Mouse (Mus musculus) brain, embryonic 14.5 days (tissue): Measurements from ENCODE around the gene Cd28. TPM values are rescaled to one million over a fixed set of nuclear protein-coding genes. Genes with fewer than 3 reads are reported as not detected.

Source experiments
- DNase-seq: peaks from one replicate; pipeline ENCODE4 v3.0.0-alpha.2; 2011; ENCODE audit warnings: low read depth
- CTCF ChIP-seq: fragments of 200-500 bp; IDR thresholded peaks from 2 replicates; pipeline ENCODE4 v1.5.1; 2012; ENCODE audit warnings: inconsistent platforms, mild to moderate bottlenecking, moderate library complexity, borderline replicate concordance; ENCODE audit not compliant: insufficient read depth, insufficient read length; ENCODE audit errors: extremely low read depth
- POLR2A ChIP-seq: fragments of 200-500 bp; IDR thresholded peaks from 2 replicates; pipeline ENCODE4 v1.6.1; 2012; ENCODE audit warnings: mild to moderate bottlenecking, inconsistent platforms, borderline replicate concordance; ENCODE audit not compliant: poor library complexity, insufficient read depth, insufficient read length, severe bottlenecking; ENCODE audit errors: extremely low read depth
- polyA plus RNA-seq: library from polyadenylated mRNA; depleted of rRNA; stranded (reverse); fragments of >200 nt; gene quantifications from 2 replicates; pipeline ENCODE4 v1.2.3, GENCODE M21; 2012

The Cd28 gene
- polyA plus RNA-seq, 1 experiment = 0.14 TPM

DNA sequence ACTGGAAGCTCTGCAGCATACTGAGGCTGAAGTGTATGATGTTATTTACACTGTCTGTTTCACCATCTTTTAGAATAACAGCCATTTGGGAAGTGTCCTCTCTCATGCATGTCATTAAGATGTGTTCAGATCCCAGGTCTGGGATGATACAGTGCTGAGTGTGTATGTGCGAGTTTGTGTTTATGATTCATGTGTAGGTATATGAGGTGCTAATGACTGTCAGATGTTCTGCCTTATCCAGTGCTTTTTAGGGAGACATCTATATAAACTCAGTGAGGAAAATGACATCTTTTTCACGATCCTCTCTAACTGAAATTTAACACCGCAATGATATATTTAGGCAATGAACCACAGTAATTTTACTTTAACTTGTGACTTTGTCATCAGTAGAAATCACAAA, 7.0 kb downstream of the Cd28 start:
- no peak for DNase-seq
- TF ChIP-seq POLR2A (no peak), CTCF (no peak)

DNA sequence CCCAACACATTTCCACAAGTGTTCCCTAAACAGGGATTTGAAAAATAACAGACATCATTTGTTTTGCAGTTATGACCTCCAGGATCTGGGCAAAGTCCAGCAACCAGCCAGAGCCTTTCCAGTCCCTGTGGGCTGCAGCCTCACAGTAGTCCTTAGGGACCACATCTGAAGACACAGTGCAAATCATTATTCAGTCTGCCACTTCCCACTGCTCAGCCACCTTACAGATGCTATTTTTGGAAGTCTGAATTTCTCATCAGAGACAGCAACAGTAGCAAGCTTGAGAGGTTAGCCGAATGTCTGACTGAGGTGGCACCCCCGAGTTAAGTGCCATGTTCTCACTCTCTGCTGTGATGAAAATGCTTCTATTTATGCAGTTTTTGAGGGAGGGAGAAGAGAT, 15.3 kb downstream of the Cd28 start:
- DNase-seq = no peak
- TF ChIP-seq CTCF (no peak), POLR2A (no peak)

DNA sequence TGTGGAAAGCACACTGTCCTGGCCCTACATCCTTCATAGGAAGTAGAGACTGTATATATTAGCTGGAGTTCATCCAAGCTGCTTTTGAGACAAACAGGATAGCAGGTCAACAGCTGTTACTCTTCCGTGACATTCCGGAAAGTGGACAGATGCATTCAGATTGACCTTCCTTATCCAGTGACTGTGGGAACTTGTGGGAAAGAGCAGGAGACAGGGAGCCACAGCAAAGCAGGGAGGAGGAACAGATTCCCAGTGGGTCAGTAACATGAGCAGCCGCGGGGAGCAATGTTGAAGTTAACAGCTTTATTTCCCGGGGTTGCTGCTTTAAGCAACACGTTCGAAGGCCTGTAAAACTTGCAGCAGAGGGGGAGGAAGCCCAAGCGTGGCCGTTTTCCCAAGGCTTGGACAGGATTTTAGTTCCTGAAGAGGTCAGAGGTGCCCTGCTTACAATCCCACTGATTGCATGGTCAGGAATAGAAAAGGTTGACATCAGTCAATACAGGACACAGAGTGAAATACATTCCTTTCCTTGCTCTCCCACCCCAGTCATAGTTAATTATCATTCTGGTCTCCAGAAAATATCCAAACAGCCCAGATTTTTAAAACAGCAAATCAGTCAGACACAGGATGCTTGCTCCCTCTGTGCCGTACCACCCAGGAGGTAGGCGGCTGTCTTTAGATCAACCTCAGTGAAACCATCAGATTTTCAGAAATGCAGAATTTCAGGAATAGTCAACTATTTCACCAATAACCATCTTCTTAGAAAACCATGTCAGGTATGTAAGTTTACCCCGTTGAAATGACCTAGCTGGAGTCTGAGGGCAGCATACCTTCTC, 18.7 kb downstream of the Cd28 start:
- TF ChIP-seq POLR2A = no peak
- peak; percentile 17 for DNase-seq

DNA sequence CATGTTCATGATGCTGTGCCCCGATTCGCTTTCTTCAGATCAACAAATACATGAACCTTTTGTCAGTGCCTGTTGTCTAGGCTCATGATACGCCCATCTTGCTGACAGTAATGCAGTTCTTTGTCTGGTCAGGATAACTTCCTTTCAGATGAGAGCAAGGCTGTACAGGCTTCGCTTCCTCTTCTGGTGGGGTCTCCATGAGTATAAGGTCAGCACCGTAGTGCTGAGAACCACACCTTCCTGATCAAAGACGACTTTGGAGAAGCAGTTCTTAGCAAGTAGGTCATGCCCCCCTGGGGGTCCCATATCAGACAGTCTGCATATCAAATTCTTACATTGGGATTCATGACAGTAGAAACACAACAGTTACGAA, 19.3 kb downstream of the Cd28 start:
- TF ChIP-seq CTCF (no peak), POLR2A (no peak)
- DNase-seq = no peak

DNA sequence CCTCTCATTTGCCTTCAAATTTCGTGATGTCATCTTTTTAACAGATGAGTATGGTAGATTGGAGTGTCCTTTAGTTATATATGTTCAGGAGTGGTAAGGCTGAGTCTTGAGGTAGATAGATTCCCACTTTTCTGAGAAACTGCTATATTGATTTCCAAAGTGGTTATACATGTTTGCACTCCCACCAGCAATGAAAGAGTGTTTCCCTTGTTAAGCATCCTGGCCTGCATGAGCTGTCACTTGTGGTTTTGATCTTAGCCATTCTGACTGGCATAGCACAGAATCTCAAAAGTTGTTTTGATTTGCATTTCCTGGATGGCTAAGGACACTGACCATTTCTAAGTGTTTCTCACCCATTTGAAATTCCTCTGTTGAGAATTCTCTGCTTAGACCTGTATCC, 27.7 kb downstream of the Cd28 start:
- TF ChIP-seq CTCF (no peak), POLR2A (no peak)
- no peak for DNase-seq

DNA sequence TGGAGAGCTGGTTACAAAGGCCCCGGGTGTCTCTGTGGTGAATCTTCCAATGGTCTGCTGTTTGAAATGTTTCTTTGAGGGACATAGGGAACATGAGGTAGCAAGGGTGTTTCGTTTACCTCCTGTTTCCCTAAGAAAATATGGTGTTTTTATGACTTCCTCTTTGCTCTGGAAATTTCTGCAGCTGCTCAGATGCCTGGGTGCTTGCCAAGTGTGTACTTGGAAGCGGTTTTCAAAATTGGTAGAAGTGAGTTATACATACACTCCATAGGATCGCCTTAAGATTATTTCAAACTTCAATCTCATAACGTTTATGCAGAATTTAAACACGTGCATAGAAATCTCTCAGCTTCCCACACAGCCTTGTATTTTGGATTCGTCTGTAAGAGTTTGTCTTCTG, 29.1 kb downstream of the Cd28 start:
- DNase-seq = peak; percentile 14
- no peak for TF ChIP-seq POLR2A
- TF ChIP-seq CTCF = no peak

DNA sequence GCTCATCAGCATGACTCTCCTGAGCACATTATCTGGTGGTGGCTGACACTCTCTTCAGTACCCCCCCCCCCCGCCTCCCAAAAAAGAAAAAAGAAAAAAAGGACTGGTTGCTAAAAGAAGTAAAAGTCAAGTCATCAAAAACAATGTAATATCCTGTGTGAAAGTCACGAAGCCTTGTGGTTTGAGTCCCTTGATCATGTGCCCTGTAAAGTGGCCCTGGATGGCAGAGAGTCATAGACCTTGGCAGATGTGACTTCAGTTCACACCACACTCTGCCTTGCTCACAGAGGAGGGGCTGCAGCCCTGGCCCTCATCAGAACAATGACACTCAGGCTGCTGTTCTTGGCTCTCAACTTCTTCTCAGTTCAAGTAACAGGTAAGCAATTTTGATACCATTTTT, 29.6 kb downstream of the Cd28 start:
- DNase-seq = no peak
- TF ChIP-seq POLR2A (no peak), CTCF (no peak)

DNA sequence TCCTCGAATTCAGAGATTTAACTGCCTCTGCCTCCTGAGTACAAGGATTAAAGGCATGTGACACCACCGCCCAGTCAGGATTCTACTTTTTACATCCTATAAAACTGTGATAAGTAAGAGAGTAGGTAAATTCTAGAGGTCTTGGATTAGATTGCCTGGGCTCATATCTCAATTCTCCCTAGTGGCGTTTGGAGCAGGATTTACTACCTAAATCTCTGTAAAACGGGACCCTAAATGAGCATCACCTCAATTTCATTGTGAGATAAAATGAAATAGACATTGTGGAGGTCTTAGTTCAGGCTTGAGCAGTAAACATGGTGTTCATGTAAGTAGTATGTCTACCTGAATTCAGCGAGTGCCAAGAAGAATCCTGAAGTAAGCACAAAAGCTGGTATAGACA, 30.3 kb downstream of the Cd28 start:
- TF ChIP-seq CTCF (no peak), POLR2A (no peak)
- no peak for DNase-seq

DNA sequence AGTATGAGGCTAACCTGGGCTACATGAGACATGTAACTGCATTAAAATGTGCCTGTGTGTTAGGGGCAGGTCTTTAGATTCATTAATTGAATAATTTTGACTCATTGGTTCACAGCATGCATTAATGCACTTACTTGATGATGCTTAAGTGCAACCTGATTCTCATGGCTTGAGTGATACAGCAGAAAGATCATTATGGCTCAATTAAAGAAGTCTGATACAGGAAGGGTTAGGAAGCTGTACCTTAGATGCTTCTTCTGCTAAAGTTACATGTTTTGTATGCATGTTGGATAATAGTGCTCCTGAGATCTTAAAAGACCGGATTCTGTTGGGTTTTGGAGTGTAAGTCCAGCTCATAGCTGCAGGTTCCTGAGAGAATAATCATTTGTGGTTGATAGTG, 31.7 kb downstream of the Cd28 start:
- no peak for DNase-seq
- TF ChIP-seq POLR2A (no peak), CTCF (no peak)

DNA sequence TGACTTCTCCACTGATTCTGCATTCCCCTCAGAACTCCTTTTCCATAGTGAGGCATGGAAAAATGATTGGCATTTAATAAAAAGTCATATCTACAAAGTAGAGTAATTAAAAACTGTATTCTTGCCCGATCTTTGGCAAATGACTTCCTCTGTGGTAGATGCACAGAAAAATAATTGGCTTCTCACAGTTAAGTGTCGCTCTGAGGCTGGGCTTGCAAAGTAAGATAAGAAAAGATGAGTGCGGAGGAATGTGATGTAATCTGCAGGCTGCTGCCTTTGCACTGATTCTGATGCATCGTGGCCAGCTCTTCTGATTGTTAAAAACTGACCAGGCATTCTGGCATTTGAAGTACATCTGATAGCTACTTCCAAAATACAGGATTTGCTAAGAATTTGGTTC, 32.3 kb downstream of the Cd28 start:
- no peak for TF ChIP-seq CTCF
- peak; percentile 3 for DNase-seq

DNA sequence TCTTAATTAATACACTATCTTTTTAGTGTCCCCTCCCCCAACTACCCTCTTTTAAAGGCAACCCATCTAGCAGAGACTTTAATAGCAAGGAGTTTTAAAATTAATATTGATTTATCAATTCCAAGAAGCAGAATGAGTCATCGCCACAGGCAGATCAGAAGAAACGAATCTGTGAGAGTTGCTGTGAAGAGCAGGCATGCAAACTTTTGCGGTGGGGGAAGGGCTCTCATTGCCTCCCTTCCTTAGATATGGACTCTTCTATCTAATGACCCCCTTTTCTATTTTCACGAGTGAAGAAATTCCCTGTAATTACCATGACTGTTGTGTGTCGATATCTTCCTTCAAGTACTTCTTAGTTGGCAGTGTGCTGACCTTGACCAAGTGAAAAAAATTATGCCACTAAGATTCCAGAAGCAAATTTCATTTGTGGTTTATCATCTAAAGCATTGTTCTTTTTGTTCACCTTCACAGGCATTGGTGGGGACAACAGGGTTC, 32.8 kb downstream of the Cd28 start:
- TF ChIP-seq CTCF (no peak), POLR2A (no peak)
- no peak for DNase-seq

DNA sequence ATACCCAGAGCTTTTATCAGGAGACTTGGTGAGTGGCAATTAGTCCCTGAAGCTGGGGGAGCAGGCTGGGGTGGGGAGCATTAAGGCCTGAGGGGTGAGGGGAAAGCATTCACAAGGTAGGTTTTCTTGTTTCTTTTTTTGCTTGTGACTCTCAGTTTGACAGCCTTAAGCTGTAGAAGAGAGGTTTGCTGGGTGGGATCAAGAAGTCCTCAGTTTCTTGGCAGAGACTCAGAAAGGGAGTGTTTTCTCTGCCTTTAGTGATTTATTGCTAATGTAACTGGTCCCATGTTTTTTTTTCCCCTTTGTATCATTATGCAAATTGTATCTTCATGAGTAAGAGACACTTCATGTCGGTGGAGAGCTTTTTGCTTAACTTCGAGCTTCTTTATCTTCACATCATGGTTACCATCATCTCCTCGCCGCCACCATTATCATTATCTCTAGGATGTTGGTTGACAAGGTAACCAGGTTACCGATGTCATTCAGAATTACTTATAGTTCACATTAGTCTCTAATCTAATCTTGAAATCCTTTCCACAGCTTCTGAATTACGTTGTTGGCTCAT, 33.7 kb downstream of the Cd28 start:
- TF ChIP-seq POLR2A = no peak
- TF ChIP-seq CTCF = no peak

More for the DNA sequence above, 33.7 kb downstream of the Cd28 start:
- no peak for DNase-seq
